Mouse (Mus musculus) gastrocnemius, postnatal 4 days (tissue): ENCODE data around the gene Cabp1. TPM values are rescaled to one million over a fixed set of nuclear protein-coding genes. Genes with fewer than 3 reads are reported as not detected.

Source experiments
- DNase-seq, 2 experiments: peaks; one replicate each; pipeline ENCODE4 v3.0.0; 2021 to 2022; ENCODE audit warnings: low spot score in 2 of 2, mixed read lengths in 2 of 2
- total RNA-seq, 2 experiments: library from RNA; stranded (reverse); gene quantifications; 2 replicates each; pipeline ENCODE4 v1.2.3; 2021

Cabp1 gene
- total RNA-seq, 2 experiments from 2014 or later = 4.2 to 5.1 TPM

DNA sequence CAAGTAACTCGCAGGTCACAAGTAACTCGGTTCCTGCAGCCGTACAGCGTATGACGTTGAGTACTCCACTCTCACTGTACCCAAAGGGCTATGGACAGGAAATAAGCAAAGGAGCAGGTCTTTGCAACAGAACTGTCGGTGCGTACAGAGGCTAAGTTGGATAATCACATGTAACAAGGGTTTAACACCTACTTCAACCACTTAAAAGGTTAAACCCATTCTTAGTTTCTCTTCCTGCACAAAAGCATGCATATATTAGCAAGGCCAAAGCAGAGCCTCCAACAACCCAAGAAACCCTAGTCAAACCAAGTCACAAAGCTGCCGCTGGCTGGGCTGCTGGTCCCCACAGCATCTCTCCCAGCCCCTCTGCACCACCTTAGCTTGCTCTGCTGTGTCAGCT is 61.7 kb downstream of the Cabp1 start:
- DNase-seq = no peak

- DNase-seq = no peak
Measured at GRCm38 (mm10) chr5:115129328-115129727, 64.9 kb downstream of the Cabp1 start.

DNA sequence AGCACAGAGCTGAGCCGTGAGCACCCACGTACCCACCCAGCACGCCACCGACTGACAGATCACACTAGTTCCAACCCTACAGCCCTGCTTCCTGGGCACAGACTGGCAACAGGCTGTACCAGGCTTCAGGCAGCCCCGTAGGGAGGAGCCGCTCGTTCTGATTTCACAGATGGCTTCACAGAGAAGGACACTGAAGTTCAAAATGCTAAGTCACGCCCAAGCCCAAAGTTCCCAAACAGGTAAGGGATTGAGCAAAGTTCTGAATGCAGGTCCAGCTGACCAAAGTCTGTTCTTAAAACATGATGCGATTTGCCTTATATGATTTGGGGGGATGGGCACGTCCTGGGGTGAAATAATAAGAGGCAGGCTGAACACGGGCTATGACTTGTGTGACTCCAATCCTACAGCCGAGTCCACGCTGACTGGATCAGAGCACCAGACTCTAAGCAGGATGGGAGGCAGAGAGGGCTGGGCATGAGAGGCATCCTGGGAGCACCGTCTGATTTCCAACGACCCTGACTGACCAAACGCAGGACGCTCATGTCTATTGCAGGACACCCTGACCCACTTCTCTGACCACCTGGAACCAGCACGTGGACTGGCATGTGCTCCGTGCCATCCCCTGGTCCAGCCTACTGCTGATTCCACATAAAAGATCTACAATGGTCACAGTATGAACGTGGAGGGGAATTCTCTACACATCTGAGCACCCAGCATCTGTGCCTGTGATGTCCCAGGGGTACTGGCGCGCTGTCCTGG is 66.6 kb downstream of the Cabp1 start:
- no peak for DNase-seq

- DNase-seq = no peak
Measured at GRCm38 (mm10) chr5:115126578-115127312, 67.4 kb downstream of the Cabp1 start.

GRCm38 (mm10) chr5:115125211-115125871 is 68.8 kb downstream of the Cabp1 start:
- DNase-seq = peak; percentile 62 to 84

- DNase-seq = no peak
Measured at GRCm38 (mm10) chr5:115124690-115125089, 69.5 kb downstream of the Cabp1 start.

DNA sequence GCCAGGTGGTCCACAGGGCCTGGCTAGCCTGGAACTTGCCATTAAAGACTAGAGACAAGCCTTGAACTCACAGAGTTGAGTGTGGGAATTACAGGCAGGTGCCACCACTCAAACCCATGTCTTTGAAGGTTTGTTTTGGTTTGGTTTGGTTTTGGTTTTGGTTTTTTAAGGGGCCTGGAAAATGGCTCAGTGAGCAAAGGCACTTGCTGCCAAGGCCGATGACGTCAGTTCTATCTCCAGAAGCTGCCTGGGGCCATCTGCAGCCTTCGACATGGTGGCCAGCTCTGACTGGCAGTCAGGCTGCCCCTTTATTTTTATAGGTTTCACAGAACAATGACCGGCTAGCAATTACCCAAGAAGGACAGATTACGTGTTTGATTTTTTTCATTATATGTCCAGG is 73.2 kb downstream of the Cabp1 start:
- no peak for DNase-seq

DNA sequence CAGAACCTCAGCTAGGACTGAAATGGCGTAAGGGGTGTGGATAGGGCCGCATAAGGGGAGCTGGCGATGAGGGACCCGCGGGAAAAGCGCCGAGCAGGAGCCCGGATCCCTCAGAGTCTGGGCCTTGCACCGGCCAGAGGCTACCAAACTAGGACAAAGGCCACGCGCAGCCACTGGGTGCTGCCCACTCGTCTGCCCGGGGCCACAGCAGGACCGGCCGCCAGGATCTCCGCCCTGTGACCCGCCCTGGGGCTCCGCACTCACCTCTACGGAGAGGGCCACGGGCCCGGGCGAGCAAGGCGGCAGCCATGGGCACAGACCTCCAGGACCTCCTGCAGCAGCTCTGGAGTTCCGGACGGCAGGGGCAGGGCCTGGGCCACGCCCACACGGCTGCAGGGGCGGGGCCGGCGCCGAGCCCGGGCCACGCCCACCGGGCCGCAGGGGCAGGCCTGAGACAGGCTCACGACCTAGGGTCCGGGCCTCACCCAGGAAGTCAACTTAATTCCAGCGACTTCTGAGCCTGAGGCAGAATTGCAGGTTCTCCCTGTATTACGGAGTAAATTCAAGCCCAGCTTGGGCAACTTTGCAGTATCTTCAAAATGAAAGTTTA is 75.1 kb downstream of the Cabp1 start, which contains the start of gene Acads:
TSS of gene Acads (minus strand) at position 386 of the 610 bp plus-strand sequence.
- peak; percentile 76 to 80 for DNase-seq

Other genes starting within 250 kb of the Cabp1 start
- not detected for gene Hnf1a, start 223.3 kb downstream of the Cabp1 start, total RNA-seq
- 10 to 100 TPM; 61.2 to 64.0 TPM for gene Sppl3, start 183.2 kb downstream of the Cabp1 start, total RNA-seq
- gene Gm10401, start 96.1 kb downstream of the Cabp1 start, total RNA-seq = not detected
- gene Acads, start 75.0 kb downstream of the Cabp1 start, total RNA-seq = 10 to 100 TPM; 74.6 to 78.1 TPM
- gene Unc119b, start 59.4 kb downstream of the Cabp1 start, total RNA-seq = 10 to 100 TPM; 19.9 to 20.3 TPM
- 100 to 1,000 TPM; 198 to 217 TPM for gene Mlec, start 36.2 kb downstream of the Cabp1 start, total RNA-seq
- 10 to 100 TPM; 20.2 to 25.0 TPM for gene Pop5, start 41.5 kb upstream of the Cabp1 start, total RNA-seq
- gene Rnf10, start 78.5 kb upstream of the Cabp1 start, total RNA-seq = 100 to 1,000 TPM; 196 TPM
- gene Coq5, start 85.3 kb upstream of the Cabp1 start, total RNA-seq = 10 to 100 TPM; 57.8 to 64.2 TPM
- 100 to 1,000 TPM; 314 to 330 TPM for gene Dynll1, start 106.6 kb upstream of the Cabp1 start, total RNA-seq
- gene Srsf9, start 132.8 kb upstream of the Cabp1 start, total RNA-seq = 10 to 100 TPM; 38.2 to 42.8 TPM
- gene Gatc, start 146.8 kb upstream of the Cabp1 start, total RNA-seq = 10 to 100 TPM; 19.5 to 21.6 TPM
- 10 to 100 TPM; 19.7 to 22.8 TPM for gene Triap1, start 146.8 kb upstream of the Cabp1 start, total RNA-seq
- gene Cox6a1, start 154.6 kb upstream of the Cabp1 start, total RNA-seq = 100 to 1,000 TPM; 236 to 243 TPM
- 1 to 10 TPM; 6.2 to 6.5 TPM for gene Msi1, start 235.2 kb upstream of the Cabp1 start, total RNA-seq